Mouse (Mus musculus) cerebellum, adult 2 months (tissue): ENCODE measurements at regions not wholly inside any gene's neighbourhood (a gene's known extent, or its start where the extent isn't known, plus 50 kb on each side); places are given as distances from the start of the nearest gene placed in this dataset.

Experiments
- DNase-seq, 2 experiments: peaks; one replicate each; pipeline ENCODE4 v3.0.0; 2021
- H3K27ac ChIP-seq: fragments of 200-500 bp; 2 replicates; pipeline ENCODE4 v1.5.1; 2012; ENCODE audit warnings: low read length, control low read depth, inconsistent platforms; ENCODE audit not compliant: insufficient read depth
- H3K27me3 ChIP-seq: fragments of 200-500 bp; 2 replicates; pipeline ENCODE4 v1.6.1; 2012; ENCODE audit warnings: inconsistent platforms, mild to moderate bottlenecking, low read length, moderate library complexity; ENCODE audit not compliant: control insufficient read depth, insufficient read depth
- H3K4me1 ChIP-seq: fragments of 200-500 bp; 2 replicates; pipeline ENCODE4 v1.6.1; 2011; ENCODE audit warnings: low read length; ENCODE audit not compliant: control insufficient read depth, insufficient read depth
- H3K4me3 ChIP-seq: fragments of 200-500 bp; replicated peaks from 2 replicates; pipeline ENCODE3; 2011; ENCODE audit warnings: mild to moderate bottlenecking, low read depth, low read length, control low read depth; ENCODE audit not compliant: insufficient read depth
- CTCF ChIP-seq: fragments of 200-500 bp; IDR thresholded peaks from 2 replicates; pipeline ENCODE4 v1.5.1; 2011; ENCODE audit warnings: low read depth, mild to moderate bottlenecking, control low read depth, low read length, moderate library complexity, borderline replicate concordance; ENCODE audit not compliant: insufficient read depth
- POLR2A ChIP-seq: fragments of 200-500 bp; IDR thresholded peaks from 2 replicates; pipeline ENCODE4 v1.6.1; 2011; ENCODE audit warnings: low read length, control low read depth, borderline replicate concordance; ENCODE audit not compliant: insufficient read depth
- WGBS: fragments of 180-500 bp; shearing (Covaris S2); methylation state at CpG from one replicate; pipeline ENCODE4 v1.1.7; 2018; 5-methylcytosine and 5-hydroxymethylcytosine counted together

- no peak for DNase-seq
- WGBS = 85% methylated on average over 9 of the region's 9 CpGs
- Histone ChIP-seq H3K4me1 (no peaks in the 10 kb centered on the region), H3K27me3 (no peaks in the 10 kb centered on the region), H3K27ac (no peak overlapping the region), H3K4me3 (no peak overlapping the region)
- TF ChIP-seq POLR2A (no peak), CTCF (no peak)
Observed at GRCm38 (mm10) chr14:99564024-99564423, 265.5 kb downstream of the Klf5 start.

- TF ChIP-seq CTCF = no peak
- TF ChIP-seq POLR2A = no peak
- Histone ChIP-seq H3K4me3 (no peak overlapping the region), H3K4me1 (no peaks in the 10 kb centered on the region), H3K27me3 (no peaks in the 10 kb centered on the region), H3K27ac (no peak overlapping the region)
- WGBS = 85% methylated on average over 2 of the region's 2 CpGs
- DNase-seq = no peak
Observed at GRCm38 (mm10) chr14:99574146-99574545, 275.7 kb downstream of the Klf5 start.

GRCm38 (mm10) chr14:99578665-99579064 lies 280.2 kb downstream of the Klf5 start:
- TF ChIP-seq POLR2A = no peak
- no peak for TF ChIP-seq CTCF
- WGBS = 78% methylated on average over 17 of the region's 17 CpGs
- H3K4me1 ChIP-seq = no peaks in the 10 kb centered on the region
- no peaks in the 10 kb centered on the region for H3K27me3 ChIP-seq
- H3K27ac ChIP-seq = no peak overlapping the region
- no peak for DNase-seq
- H3K4me3 ChIP-seq = no peak overlapping the region

- DNase-seq = no peak
- TF ChIP-seq POLR2A (no peak), CTCF (no peak)
- 32% methylated on average over 10 of the region's 10 CpGs for WGBS
- Histone ChIP-seq H3K27me3 (no peaks in the 10 kb centered on the region), H3K27ac (no peak overlapping the region), H3K4me1 (no peaks in the 10 kb centered on the region), H3K4me3 (no peak overlapping the region)
Observed at GRCm38 (mm10) chr14:99579271-99579759, 280.8 kb downstream of the Klf5 start.

- no peaks in the 10 kb centered on the region for H3K4me1 ChIP-seq
- no peak overlapping the region for H3K4me3 ChIP-seq
- WGBS = 69% methylated on average over 4 of the region's 4 CpGs
- no peaks in the 10 kb centered on the region for H3K27me3 ChIP-seq
- no peak overlapping the region for H3K27ac ChIP-seq
- TF ChIP-seq POLR2A (no peak), CTCF (no peak)
- DNase-seq = no peak
Observed at GRCm38 (mm10) chr14:99579765-99580266, 281.3 kb downstream of the Klf5 start.

GRCm38 (mm10) chr14:99584144-99584543 lies 285.7 kb downstream of the Klf5 start:
- TF ChIP-seq POLR2A (no peak), CTCF (no peak)
- DNase-seq = no peak
- Histone ChIP-seq H3K4me3 (no peak overlapping the region), H3K4me1 (no peaks in the 10 kb centered on the region), H3K27ac (no peak overlapping the region), H3K27me3 (no peaks in the 10 kb centered on the region)
- WGBS = 66% methylated on average over 7 of the region's 7 CpGs

GRCm38 (mm10) chr14:99586029-99586428 lies 287.5 kb downstream of the Klf5 start:
- WGBS = 95% methylated on average over 7 of the region's 7 CpGs
- no peaks in the 10 kb centered on the region for H3K27me3 ChIP-seq
- H3K27ac ChIP-seq = no peak overlapping the region
- no peak for TF ChIP-seq POLR2A
- TF ChIP-seq CTCF = no peak
- H3K4me1 ChIP-seq = no peaks in the 10 kb centered on the region
- H3K4me3 ChIP-seq = no peak overlapping the region
- no peak for DNase-seq

GRCm38 (mm10) chr14:99590854-99591470 lies 292.5 kb downstream of the Klf5 start:
- 63% methylated on average over 13 of the region's 13 CpGs for WGBS
- Histone ChIP-seq H3K4me3 (no peak overlapping the region), H3K4me1 (no peaks in the 10 kb centered on the region), H3K27me3 (no peaks in the 10 kb centered on the region), H3K27ac (no peak overlapping the region)
- no peak for TF ChIP-seq CTCF
- DNase-seq = no peak
